Mouse (Mus musculus) urinary bladder, postnatal 4 days (tissue): ENCODE measurements at regions not wholly inside any gene's neighbourhood (a gene's known extent, or its start where the extent isn't known, plus 50 kb on each side); places are given as distances from the start of the nearest gene placed in this dataset.

Experiments used
- DNase-seq, 2 experiments: peaks; one replicate each; pipeline ENCODE4 v3.0.0; 2021 to 2022; ENCODE audit warnings: low spot score in 2 of 2

- no peak for DNase-seq
Observed at GRCm38 (mm10) chr2:128334757-128335500, 209.1 kb downstream of the Bcl2l11 start.

- DNase-seq: no peak
Observed at GRCm38 (mm10) chr2:128337192-128337591, 211.4 kb downstream of the Bcl2l11 start.

GRCm38 (mm10) chr2:128337791-128338190 is 212.0 kb downstream of the Bcl2l11 start:
- no peak for DNase-seq

- no peak for DNase-seq
Observed at GRCm38 (mm10) chr2:128338474-128338873, 212.6 kb downstream of the Bcl2l11 start.

GRCm38 (mm10) chr2:128339061-128339642 is 213.3 kb downstream of the Bcl2l11 start:
- no peak for DNase-seq

- no peak for DNase-seq
Observed at GRCm38 (mm10) chr2:128339643-128340487, 214.0 kb downstream of the Bcl2l11 start.

- DNase-seq: no peak
Observed at GRCm38 (mm10) chr2:128340631-128341240, 214.9 kb downstream of the Bcl2l11 start.

- no peak for DNase-seq
Observed at GRCm38 (mm10) chr2:128342212-128342611, 216.4 kb downstream of the Bcl2l11 start.

GRCm38 (mm10) chr2:128345557-128345956 is 219.7 kb downstream of the Bcl2l11 start:
- no peak for DNase-seq

- no peak for DNase-seq
Observed at GRCm38 (mm10) chr2:128348556-128348955, 222.7 kb downstream of the Bcl2l11 start.

- no peak for DNase-seq
Observed at GRCm38 (mm10) chr2:128351405-128351804, 225.6 kb downstream of the Bcl2l11 start.

GRCm38 (mm10) chr2:128352533-128352932 is 226.7 kb downstream of the Bcl2l11 start:
- DNase-seq: no peak

GRCm38 (mm10) chr2:128353457-128353856 is 227.6 kb downstream of the Bcl2l11 start:
- DNase-seq: no peak

GRCm38 (mm10) chr2:128356326-128356725 is 230.5 kb downstream of the Bcl2l11 start:
- no peak for DNase-seq

- DNase-seq: no peak
Observed at GRCm38 (mm10) chr2:128359106-128359505, 231.9 kb upstream of the Spdye4c start.

- no peak for DNase-seq
Observed at GRCm38 (mm10) chr2:128360517-128360916, 230.5 kb upstream of the Spdye4c start.

GRCm38 (mm10) chr2:128361436-128361835 is 229.6 kb upstream of the Spdye4c start:
- DNase-seq: no peak

GRCm38 (mm10) chr2:128364161-128364560 is 226.8 kb upstream of the Spdye4c start:
- peak; percentile 53 to 71 for DNase-seq

- DNase-seq: no peak
Observed at GRCm38 (mm10) chr2:128365004-128365403, 226.0 kb upstream of the Spdye4c start.

- no peak for DNase-seq
Observed at GRCm38 (mm10) chr2:128365775-128366174, 225.2 kb upstream of the Spdye4c start.

- no peak for DNase-seq
Observed at GRCm38 (mm10) chr2:128367266-128368150, 223.5 kb upstream of the Spdye4c start.
